Mouse (Mus musculus): Measurements from ENCODE around the gene Slc43a2. TPM values are rescaled to one million over a fixed set of nuclear protein-coding genes. Genes with fewer than 3 reads are reported as not detected.

Slc43a2 gene
- polyA plus RNA-seq, 1 experiment from 2014 or later, result 5.1 TPM

GRCm38 (mm10) chr11:75571126-75571990 lies 39.9 kb downstream of the Slc43a2 start:
- no peak overlapping the region for H3K9ac ChIP-seq (replicated peaks; ENCODE audit: low read depth, low read length)
- H3K27ac ChIP-seq (ENCODE audit: low read length), result no peak overlapping the region

GRCm38 (mm10) chr11:75572301-75572791 lies 40.9 kb downstream of the Slc43a2 start:
- Histone ChIP-seq H3K9me3 (ENCODE audit: control insufficient read depth, low read depth, low read length) (no peaks in the 10 kb centered on the region), H3K36me3 (ENCODE audit: control insufficient read depth, insufficient read depth, low read length) (no peaks in the 10 kb centered on the region), H3K27ac (ENCODE audit: low read length) (peak overlapping the region; percentile 59; the same call in 1 of the 2 replicates), H3K4me3 (ENCODE audit: low read depth, low read length) (no peak overlapping the region), H3K9ac (replicated peaks; ENCODE audit: low read depth, low read length) (no peak overlapping the region), H3K4me1 (ENCODE audit: control insufficient read depth, insufficient read depth, low read length) (peaks cover 12% of the 10 kb centered on the region), H3K27me3 (ENCODE audit: control insufficient read depth, insufficient read depth, low read length) (no peaks in the 10 kb centered on the region), H3K4me2 (replicated peaks; ENCODE audit: low read depth, low read length) (peak overlapping the region; percentile 17)
- ATAC-seq (ENCODE audit: insufficient number of reproducible peaks, insufficient read depth, low FRiP score, low read depth), result no peak; the same call in 1 of the 2 replicates
- whole genome bisulfite sequencing, result 11% methylated on average over 10 of the region's 10 CpGs

More at GRCm38 (mm10) chr11:75571126-75571990, 39.9 kb downstream of the Slc43a2 start:
- Histone ChIP-seq H3K9me3 (ENCODE audit: control insufficient read depth, low read depth, low read length) (no peaks in the 10 kb centered on the region), H3K36me3 (ENCODE audit: control insufficient read depth, insufficient read depth, low read length) (no peaks in the 10 kb centered on the region), H3K27me3 (ENCODE audit: control insufficient read depth, insufficient read depth, low read length) (no peaks in the 10 kb centered on the region), H3K4me3 (ENCODE audit: low read depth, low read length) (no peak overlapping the region), H3K4me1 (ENCODE audit: control insufficient read depth, insufficient read depth, low read length) (peaks cover 12% of the 10 kb centered on the region), H3K4me2 (replicated peaks; ENCODE audit: low read depth, low read length) (no peak overlapping the region)
- 78% methylated on average over 14 of the region's 14 CpGs for WGBS
- no peak for ATAC-seq (ENCODE audit: insufficient number of reproducible peaks, insufficient read depth, low FRiP score, low read depth)

GRCm38 (mm10) chr11:75572854-75573650 lies 41.6 kb downstream of the Slc43a2 start:
- no peak overlapping the region for H3K9ac ChIP-seq (replicated peaks; ENCODE audit: low read depth, low read length)
- WGBS, result 4% methylated on average over 12 of the region's 12 CpGs
- H3K9me3 ChIP-seq (ENCODE audit: control insufficient read depth, low read depth, low read length), result no peaks in the 10 kb centered on the region
- H3K36me3 ChIP-seq (ENCODE audit: control insufficient read depth, insufficient read depth, low read length), result no peaks in the 10 kb centered on the region
- no peaks in the 10 kb centered on the region for H3K27me3 ChIP-seq (ENCODE audit: control insufficient read depth, insufficient read depth, low read length)
- H3K4me3 ChIP-seq (ENCODE audit: low read depth, low read length), result no peak overlapping the region
- peaks cover 12% of the 10 kb centered on the region for H3K4me1 ChIP-seq (ENCODE audit: control insufficient read depth, insufficient read depth, low read length)
- H3K4me2 ChIP-seq (replicated peaks; ENCODE audit: low read depth, low read length), result peak overlapping the region; percentile 17
- peak; percentile 90 for ATAC-seq (ENCODE audit: insufficient number of reproducible peaks, insufficient read depth, low FRiP score, low read depth)
- peak overlapping the region; percentile 59 for H3K27ac ChIP-seq (ENCODE audit: low read length)

GRCm38 (mm10) chr11:75574378-75575123 lies 43.1 kb downstream of the Slc43a2 start:
- no peak for ATAC-seq (ENCODE audit: insufficient number of reproducible peaks, insufficient read depth, low FRiP score, low read depth)
- H3K27ac ChIP-seq (ENCODE audit: low read length), result no peak overlapping the region
- no peaks in the 10 kb centered on the region for H3K9me3 ChIP-seq (ENCODE audit: control insufficient read depth, low read depth, low read length)
- no peak overlapping the region for H3K4me3 ChIP-seq (ENCODE audit: low read depth, low read length)
- 81% methylated on average over 5 of the region's 5 CpGs for WGBS
- no peak overlapping the region for H3K4me2 ChIP-seq (replicated peaks; ENCODE audit: low read depth, low read length)
- H3K36me3 ChIP-seq (ENCODE audit: control insufficient read depth, insufficient read depth, low read length), result no peaks in the 10 kb centered on the region
- H3K4me1 ChIP-seq (ENCODE audit: control insufficient read depth, insufficient read depth, low read length), result peaks cover 12% of the 10 kb centered on the region
- no peak overlapping the region for H3K9ac ChIP-seq (replicated peaks; ENCODE audit: low read depth, low read length)
- H3K27me3 ChIP-seq (ENCODE audit: control insufficient read depth, insufficient read depth, low read length), result no peaks in the 10 kb centered on the region

GRCm38 (mm10) chr11:75575560-75576123 lies 44.1 kb downstream of the Slc43a2 start:
- 81% methylated on average over 9 of the region's 9 CpGs for WGBS
- Histone ChIP-seq H3K27me3 (ENCODE audit: control insufficient read depth, insufficient read depth, low read length) (no peaks in the 10 kb centered on the region), H3K27ac (ENCODE audit: low read length) (no peak overlapping the region), H3K4me2 (replicated peaks; ENCODE audit: low read depth, low read length) (no peak overlapping the region), H3K36me3 (ENCODE audit: control insufficient read depth, insufficient read depth, low read length) (no peaks in the 10 kb centered on the region), H3K4me3 (ENCODE audit: low read depth, low read length) (no peak overlapping the region), H3K9ac (replicated peaks; ENCODE audit: low read depth, low read length) (no peak overlapping the region), H3K4me1 (ENCODE audit: control insufficient read depth, insufficient read depth, low read length) (peaks cover 12% of the 10 kb centered on the region), H3K9me3 (ENCODE audit: control insufficient read depth, low read depth, low read length) (no peaks in the 10 kb centered on the region)
- ATAC-seq (ENCODE audit: insufficient number of reproducible peaks, insufficient read depth, low FRiP score, low read depth), result no peak

- no peaks in the 10 kb centered on the region for H3K4me1 ChIP-seq (ENCODE audit: control insufficient read depth, insufficient read depth, low read length)
- no peak overlapping the region for H3K9ac ChIP-seq (replicated peaks; ENCODE audit: low read depth, low read length)
- 60% methylated on average over 5 of the region's 5 CpGs for WGBS
- H3K4me2 ChIP-seq (replicated peaks; ENCODE audit: low read depth, low read length), result no peak overlapping the region
- no peak for ATAC-seq (ENCODE audit: insufficient number of reproducible peaks, insufficient read depth, low FRiP score, low read depth)
- no peaks in the 10 kb centered on the region for H3K36me3 ChIP-seq (ENCODE audit: control insufficient read depth, insufficient read depth, low read length)
- H3K27me3 ChIP-seq (ENCODE audit: control insufficient read depth, insufficient read depth, low read length), result no peaks in the 10 kb centered on the region
- no peak overlapping the region for H3K27ac ChIP-seq (ENCODE audit: low read length)
- no peak overlapping the region for H3K4me3 ChIP-seq (ENCODE audit: low read depth, low read length)
- no peaks in the 10 kb centered on the region for H3K9me3 ChIP-seq (ENCODE audit: control insufficient read depth, low read depth, low read length)
Measured at GRCm38 (mm10) chr11:75578609-75579008, 47.1 kb downstream of the Slc43a2 start.

- Histone ChIP-seq H3K9me3 (ENCODE audit: control insufficient read depth, low read depth, low read length) (no peaks in the 10 kb centered on the region), H3K4me3 (ENCODE audit: low read depth, low read length) (no peak overlapping the region), H3K4me2 (replicated peaks; ENCODE audit: low read depth, low read length) (no peak overlapping the region), H3K27ac (ENCODE audit: low read length) (no peak overlapping the region), H3K4me1 (ENCODE audit: control insufficient read depth, insufficient read depth, low read length) (no peaks in the 10 kb centered on the region), H3K36me3 (ENCODE audit: control insufficient read depth, insufficient read depth, low read length) (no peaks in the 10 kb centered on the region), H3K27me3 (ENCODE audit: control insufficient read depth, insufficient read depth, low read length) (no peaks in the 10 kb centered on the region), H3K9ac (replicated peaks; ENCODE audit: low read depth, low read length) (no peak overlapping the region)
- no peak for ATAC-seq (ENCODE audit: insufficient number of reproducible peaks, insufficient read depth, low FRiP score, low read depth)
- WGBS, result 92% methylated on average over 7 of the region's 7 CpGs
Measured at GRCm38 (mm10) chr11:75581495-75582149, 50.1 kb downstream of the Slc43a2 start.

All from stomach, embryonic 14.5 days (tissue).